Mouse (Mus musculus): Measurements from ENCODE around the gene Tspan18. TPM values are rescaled to one million over a fixed set of nuclear protein-coding genes. Genes with fewer than 3 reads are reported as not detected.

The Tspan18 gene
- polyA plus RNA-seq (2012; rRNA removed) = 17.5 and 17.7 TPM in 2 replicates

GRCm38 (mm10) chr2:93333817-93334731, at the start of gene Tspan18:
Tspan18 (minus strand) TSS chr2:93334505.

DNA sequence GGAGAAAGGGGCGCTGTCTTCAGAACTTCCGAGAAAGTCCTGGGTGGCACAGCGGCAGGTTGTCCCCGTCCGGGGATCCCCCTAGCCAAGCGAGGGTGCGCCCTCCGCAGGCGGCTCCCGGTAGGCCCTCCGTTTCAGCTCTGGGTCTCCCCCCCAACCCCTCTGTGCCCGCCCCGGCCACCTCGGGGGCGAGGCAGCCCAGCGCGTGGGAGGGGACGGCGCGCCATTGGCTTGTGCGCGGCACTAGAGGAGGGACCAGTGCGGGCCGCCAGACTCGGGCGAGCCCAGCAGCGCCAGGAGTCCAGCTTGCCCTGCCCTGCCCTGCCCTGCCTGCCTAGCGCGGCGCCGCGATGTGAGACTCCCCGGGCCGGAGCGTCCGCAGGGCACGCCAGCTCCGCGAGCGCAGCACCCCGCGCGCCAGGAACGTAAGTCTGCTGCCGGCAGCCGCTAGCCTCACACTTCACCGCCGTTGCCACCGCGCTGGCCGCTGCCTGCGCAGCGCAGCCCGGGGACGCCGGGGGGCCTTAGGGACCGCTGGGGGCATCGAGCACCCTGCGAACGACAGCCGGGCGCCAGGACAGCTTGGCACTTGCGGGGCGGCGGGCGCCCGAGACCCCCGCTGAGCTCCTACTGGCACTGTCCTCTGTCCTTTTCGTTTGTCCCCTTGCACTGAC, 146.8 kb downstream of the Tspan18 start, which contains the start of gene Trp53i11:
Gene Trp53i11, plus strand, starts transcription at position 226 of the 674 bp plus-strand sequence.

Other genes with a start within 250 kb of the Tspan18 start
- gene Trp53i11, start 147.0 kb downstream of the Tspan18 start, polyA plus RNA-seq (2012; rRNA removed) = 74.5 and 85.4 TPM in 2 replicates
- gene Cd82, start 128.6 kb upstream of the Tspan18 start, polyA plus RNA-seq (2012; rRNA removed) = 20.9 and 21.4 TPM in 2 replicates
- not detected in 2 replicates for gene Gm10803, start 226.1 kb upstream of the Tspan18 start, polyA plus RNA-seq (2012; rRNA removed)

All from central nervous system, embryonic 18 days (tissue).